Mouse (Mus musculus) thymus, postnatal 36 days (tissue): ENCODE measurements around the gene Slc9a3.
A peak's percentile ranks its signal among the peaks of the same experiment; 100 is the strongest.

Experiments
- DNase-seq, 2 experiments: peaks; one replicate each; pipeline ENCODE4 v3.0.0; 2022; ENCODE audit warnings: mixed read lengths in 2 of 2

Gene Slc9a3

GRCm38 (mm10) chr13:74145983-74146622, 24.8 kb downstream of the Slc9a3 start:
- DNase-seq: no peak

- DNase-seq: no peak
Measured at GRCm38 (mm10) chr13:74147327-74147726, 26.1 kb downstream of the Slc9a3 start.

GRCm38 (mm10) chr13:74166348-74167056, 45.2 kb downstream of the Slc9a3 start:
- DNase-seq: peak; percentile 70 to 76

GRCm38 (mm10) chr13:74167057-74167413, 45.8 kb downstream of the Slc9a3 start:
- no peak for DNase-seq

- no peak for DNase-seq
Measured at GRCm38 (mm10) chr13:74167492-74167891, 46.2 kb downstream of the Slc9a3 start.

GRCm38 (mm10) chr13:74169446-74170164, 48.3 kb downstream of the Slc9a3 start:
- DNase-seq: no peak

- no peak for DNase-seq
Measured at GRCm38 (mm10) chr13:74172036-74172435, 50.8 kb downstream of the Slc9a3 start.

GRCm38 (mm10) chr13:74183011-74183695, 61.9 kb downstream of the Slc9a3 start:
- DNase-seq: no peak

- DNase-seq: no peak
Measured at GRCm38 (mm10) chr13:74192613-74193012, 71.4 kb downstream of the Slc9a3 start.

- no peak for DNase-seq
Measured at GRCm38 (mm10) chr13:74196451-74196850, 75.2 kb downstream of the Slc9a3 start.

- peak; percentile 87 to 88 for DNase-seq
Measured at GRCm38 (mm10) chr13:74208317-74208985, 87.2 kb downstream of the Slc9a3 start, which contains the start of gene Exoc3. Gene Exoc3, minus strand, starts transcription at chr13:74208732.

- peak; percentile 27 to 31 for DNase-seq
Measured at GRCm38 (mm10) chr13:74208986-74209345, 87.7 kb downstream of the Slc9a3 start.

GRCm38 (mm10) chr13:74218441-74218840, 97.2 kb downstream of the Slc9a3 start:
- DNase-seq: no peak
